8 mouse cellular contexts compared by ENCODE assay signal in genomic region chr3:30602065-30602739, GRCm38 (mm10). TPM values are rescaled to one million over a fixed set of nuclear protein-coding genes. Genes with fewer than 3 reads are reported as not detected.
DNase-seq lines count a peak whose midpoint lies in the region; ATAC-seq lines count a peak whose summit lies in the region.

Gene Mynn, plus strand, starts transcription at chr3:30602065.

- peak within 1 kb of the TSS; percentile 71 for H3K4me2 ChIP-seq in hindbrain, embryonic 15.5 days

- H3K9me3 ChIP-seq in hindbrain, embryonic 15.5 days: no peaks in the 10 kb centered on the region

- H3K4me1 ChIP-seq in hindbrain, embryonic 15.5 days (replicated peaks): peaks cover 40% of the 10 kb centered on the region

- DNase-seq in T-cell, adult 2 months (ENCODE audit: low spot score): peak; percentile 96
- DNase-seq in cerebellum, postnatal 36 days: peak; percentile 96 to 99
- DNase-seq in frontal cortex, postnatal 36 days (ENCODE audit: low spot score in 2 of 2): peak; percentile 98 to 99
- peak; percentile 96 for DNase-seq in left cerebral cortex, adult 11 months (ENCODE audit: low spot score)
- DNase-seq in lung, postnatal 4 days: peak; percentile 96 to 97
- DNase-seq in retina, postnatal 7 days (ENCODE audit: low read depth, low spot score): peak; percentile 93
- peak; percentile 97 for DNase-seq in urinary bladder, adult 2 months (ENCODE audit: low spot score)

- peak; percentile 95 for ATAC-seq in hindbrain, embryonic 15.5 days (ENCODE audit: low FRiP score, low read depth)

- WGBS in hindbrain, embryonic 15.5 days: under 1% methylated on average over 40 of the region's 40 CpGs

- peak within 1 kb of the TSS; percentile 77 for H3K9ac ChIP-seq in hindbrain, embryonic 15.5 days

- H3K4me3 ChIP-seq in hindbrain, embryonic 15.5 days: peak within 1 kb of the TSS; percentile 84

- no peaks in the 10 kb centered on the region for H3K27me3 ChIP-seq in hindbrain, embryonic 15.5 days

- H3K36me3 ChIP-seq in hindbrain, embryonic 15.5 days: peaks cover 14% of the 10 kb centered on the region

- H3K27ac ChIP-seq in hindbrain, embryonic 15.5 days (replicated peaks): peak within 1 kb of the TSS; percentile 99

RNA-seq across cellular contexts. Expression of gene Mynn, which starts in this region (rescaled TPM):
- 27.3 TPM in 2 replicates for polyA plus RNA-seq in hindbrain, embryonic 15.5 days (2015; fragmentation: Nextera tagmentation; extraction: Ambion mirVana)
- 18.3 and 22.5 TPM in 2 replicates for polyA plus RNA-seq in urinary bladder, adult 2 months (2012; rRNA removed)

Comparison
In these comparisons a context has a peak if more than half of its experiments do, and no peak if none do; other contexts are left out.
1. Peak in every context shown above with its lines: DNase-seq, ATAC-seq, H3K4me3 ChIP-seq and H3K27ac ChIP-seq.